ENCODE assay signal across 14 mouse cellular contexts in genomic region chr7:16999233-16999632, GRCm38 (mm10). TPM values are rescaled to one million over a fixed set of nuclear protein-coding genes. Genes with fewer than 3 reads are reported as not detected.
A peak's percentile ranks its signal among the peaks of the same experiment; 100 is the strongest.
DNase-seq lines count a peak whose midpoint lies in the region; ATAC-seq lines count a peak whose summit lies in the region.
"Had no signal": no experiment of that assay in that cellular context is flagged by ENCODE, and none has a peak within 500 bp of the region (broad histone marks: within the 10 kb centered on the region; RNA-seq: fewer than 3 reads in every experiment).

No protein-coding gene starts in this region.

- peaks cover 82% of the 10 kb centered on the region for H3K36me3 ChIP-seq in heart, embryonic 13.5 days
- H3K36me3 ChIP-seq in midbrain, embryonic 14.5 days (ENCODE audit: control insufficient read depth, insufficient read depth, low read length): peaks cover 11% of the 10 kb centered on the region
- H3K36me3 ChIP-seq in midbrain, embryonic 13.5 days: peaks cover 10% of the 10 kb centered on the region

- H3K4me3 ChIP-seq in heart, embryonic 13.5 days: no peak overlapping the region
- no peak overlapping the region for H3K4me3 ChIP-seq in midbrain, embryonic 14.5 days (replicated peaks; ENCODE audit: low read depth, low read length)
- H3K4me3 ChIP-seq in midbrain, embryonic 13.5 days (replicated peaks): no peak overlapping the region
- H3K4me3 ChIP-seq: hindbrain, embryonic 10.5 days; left cerebral cortex, adult 2 months had no signal

- 0 out of 2 replicates have a peak, but pooled peaks have one; percentile 6 for ATAC-seq in heart, embryonic 13.5 days (ENCODE audit: extremely low read depth, insufficient number of reproducible peaks, low FRiP score, low TSS enrichment)
- ATAC-seq in midbrain, embryonic 14.5 days (ENCODE audit: low FRiP score, low TSS enrichment): 0 out of 2 replicates have a peak, but pooled peaks have one; percentile 4
- no peak for ATAC-seq in midbrain, embryonic 13.5 days
- ATAC-seq in inflammation-experienced regulatory T-cells, adult 6 months: peak; percentile 5
- peak; percentile 3; the same call in 1 of the 2 replicates for ATAC-seq in megakaryocyte progenitor cell, adult 5-6 weeks (replicated peaks; ENCODE audit: poor library complexity)

- no peak overlapping the region for H3K9ac ChIP-seq in heart, embryonic 13.5 days
- H3K9ac ChIP-seq in midbrain, embryonic 14.5 days (replicated peaks; ENCODE audit: low read length): no peak overlapping the region
- H3K9ac ChIP-seq in midbrain, embryonic 13.5 days (replicated peaks): no peak overlapping the region

- no peak for DNase-seq in heart, adult 9 months (ENCODE audit: low spot score in 2 of 2)
- no peak for DNase-seq in midbrain, embryonic 14.5 days
- DNase-seq in left cerebral cortex, postnatal 36 days (ENCODE audit: low spot score in 2 of 2): no peak
- DNase-seq in layer of hippocampus, postnatal 36 days: no peak

- intact Hi-C loops in left cerebral cortex, postnatal 36 days (cut with DNase I): loop anchor here (1.0 kb wide), 1 partner anchor 48 kb away; no protein-coding TSS in a partner anchor

- peak overlapping the region; percentile 33 for H3K27ac ChIP-seq in heart, embryonic 13.5 days (replicated peaks)
- H3K27ac ChIP-seq in midbrain, embryonic 14.5 days (replicated peaks; ENCODE audit: low read depth, low read length): no peak overlapping the region
- no peak overlapping the region for H3K27ac ChIP-seq in midbrain, embryonic 13.5 days
- H3K27ac ChIP-seq: hindbrain, embryonic 10.5 days; left cerebral cortex, adult 2 months; stomach, postnatal 0 days had no signal

- no peak overlapping the region for H3K4me2 ChIP-seq in heart, embryonic 13.5 days
- H3K4me2 ChIP-seq in midbrain, embryonic 14.5 days (ENCODE audit: low read length): no peak overlapping the region
- no peak overlapping the region for H3K4me2 ChIP-seq in midbrain, embryonic 13.5 days (replicated peaks)

- WGBS in heart, embryonic 13.5 days: 35% methylated on average over 4 of the region's 4 CpGs
- 73% methylated on average over 4 of the region's 4 CpGs for WGBS in midbrain, embryonic 14.5 days
- 69% methylated on average over 4 of the region's 4 CpGs for WGBS in midbrain, embryonic 13.5 days

- H3K27me3 ChIP-seq in heart, embryonic 13.5 days (replicated peaks): no peaks in the 10 kb centered on the region
- no peaks in the 10 kb centered on the region for H3K27me3 ChIP-seq in midbrain, embryonic 14.5 days (ENCODE audit: control insufficient read depth, insufficient read depth, low read length)
- no peaks in the 10 kb centered on the region for H3K27me3 ChIP-seq in midbrain, embryonic 13.5 days

- peaks cover 56% of the 10 kb centered on the region for H3K4me1 ChIP-seq in heart, embryonic 13.5 days
- peaks cover 6% of the 10 kb centered on the region; the same call in 1 of the 2 replicates for H3K4me1 ChIP-seq in midbrain, embryonic 14.5 days (ENCODE audit: control insufficient read depth, insufficient read depth, low read length)
- H3K4me1 ChIP-seq in midbrain, embryonic 13.5 days (replicated peaks): peaks cover 31% of the 10 kb centered on the region

- H3K9me3 ChIP-seq in heart, embryonic 13.5 days: no peaks in the 10 kb centered on the region
- no peaks in the 10 kb centered on the region for H3K9me3 ChIP-seq in midbrain, embryonic 14.5 days (ENCODE audit: control insufficient read depth, low read length)
- H3K9me3 ChIP-seq in midbrain, embryonic 13.5 days: no peaks in the 10 kb centered on the region
- H3K9me3 ChIP-seq: hindbrain, embryonic 10.5 days had no signal

RNA-seq across cellular contexts. Expression of gene Ccdc8, which starts 6.7 kb away (rescaled TPM):
- 25.5 and 25.8 TPM in 2 replicates for polyA plus RNA-seq in heart, embryonic 13.5 days (2015; fragmentation: Nextera tagmentation; extraction: Ambion mirVana)
- polyA plus RNA-seq in midbrain, embryonic 14.5 days (2014; fragmentation: Nextera tagmentation; extraction: Ambion mirVana): 3.1 and 4.5 TPM in 2 replicates
- polyA plus RNA-seq in midbrain, embryonic 13.5 days (2015; fragmentation: Nextera tagmentation; extraction: Ambion mirVana): 5.6 and 5.9 TPM in 2 replicates
- polyA plus RNA-seq in inflammation-experienced regulatory T-cells, adult 6 months (2017; shearing (Covaris generic)): under 1 TPM in 2 of 3 experiments, not detected in 1; 0.09 to 0.15 TPM
- total RNA-seq in megakaryocyte progenitor cell, adult 5-6 weeks (2015): 1.1 and 1.3 TPM in 2 replicates
- total RNA-seq in megakaryocyte progenitor cell, adult 5-6 weeks (2017): 3.8 and 6.0 TPM in 2 replicates
- 1 to 10 TPM; 2.1 to 2.3 TPM for total RNA-seq in left cerebral cortex, postnatal 36 days (2021)
- total RNA-seq in layer of hippocampus, postnatal 36 days (2021): 1 to 10 TPM; 2.2 to 2.8 TPM

RNA-seq across cellular contexts. Expression of gene Gm42372, which starts 16.3 kb away (rescaled TPM):
- polyA plus RNA-seq in heart, embryonic 13.5 days (2015; fragmentation: Nextera tagmentation; extraction: Ambion mirVana): 0.09 and 0.14 TPM in 2 replicates
- polyA plus RNA-seq in midbrain, embryonic 14.5 days (2014; fragmentation: Nextera tagmentation; extraction: Ambion mirVana): 6.4 and 8.7 TPM in 2 replicates
- 3.4 and 4.3 TPM in 2 replicates for polyA plus RNA-seq in midbrain, embryonic 13.5 days (2015; fragmentation: Nextera tagmentation; extraction: Ambion mirVana)
- 1 to 10 TPM; 3.7 to 5.7 (median 5.2) TPM for polyA plus RNA-seq in inflammation-experienced regulatory T-cells, adult 6 months (2017; shearing (Covaris generic))
- total RNA-seq in megakaryocyte progenitor cell, adult 5-6 weeks (2015): 0.67 TPM in 1 of 2 replicates, not detected in the other
- 0.20 TPM in 1 of 2 replicates, not detected in the other for total RNA-seq in megakaryocyte progenitor cell, adult 5-6 weeks (2017)
- 10 to 100 TPM; 59.7 to 61.7 TPM for total RNA-seq in left cerebral cortex, postnatal 36 days (2021)
- 10 to 100 TPM; 55.2 to 56.6 TPM for total RNA-seq in layer of hippocampus, postnatal 36 days (2021)
- total RNA-seq: gastrocnemius, adult 18-20 months had no signal

RNA-seq across cellular contexts. Expression of gene Ppp5c, which starts 28.5 kb away (rescaled TPM):
- 82.3 and 94.0 TPM in 2 replicates for polyA plus RNA-seq in heart, embryonic 13.5 days (2015; fragmentation: Nextera tagmentation; extraction: Ambion mirVana)
- polyA plus RNA-seq in midbrain, embryonic 14.5 days (2014; fragmentation: Nextera tagmentation; extraction: Ambion mirVana): 112 and 118 TPM in 2 replicates
- 108 and 110 TPM in 2 replicates for polyA plus RNA-seq in midbrain, embryonic 13.5 days (2015; fragmentation: Nextera tagmentation; extraction: Ambion mirVana)
- polyA plus RNA-seq in inflammation-experienced regulatory T-cells, adult 6 months (2017; shearing (Covaris generic)): 10 to 100 TPM; 55.1 to 67.1 (median 62.0) TPM
- total RNA-seq in megakaryocyte progenitor cell, adult 5-6 weeks (2015): 74.8 and 80.5 TPM in 2 replicates
- 68.3 and 78.9 TPM in 2 replicates for total RNA-seq in megakaryocyte progenitor cell, adult 5-6 weeks (2017)
- total RNA-seq in left cerebral cortex, postnatal 36 days (2021): 100 to 1,000 TPM; 159 to 168 TPM
- total RNA-seq in layer of hippocampus, postnatal 36 days (2021): 100 to 1,000 TPM; 147 to 149 TPM

RNA-seq across cellular contexts. Expression of gene Pnmal1, which starts 39.8 kb away (rescaled TPM):
- 0.11 and 0.15 TPM in 2 replicates for polyA plus RNA-seq in heart, embryonic 13.5 days (2015; fragmentation: Nextera tagmentation; extraction: Ambion mirVana)
- 60.8 and 69.8 TPM in 2 replicates for polyA plus RNA-seq in midbrain, embryonic 14.5 days (2014; fragmentation: Nextera tagmentation; extraction: Ambion mirVana)
- polyA plus RNA-seq in midbrain, embryonic 13.5 days (2015; fragmentation: Nextera tagmentation; extraction: Ambion mirVana): 54.7 and 60.8 TPM in 2 replicates
- polyA plus RNA-seq in inflammation-experienced regulatory T-cells, adult 6 months (2017; shearing (Covaris generic)): not detected
- not detected in 2 replicates for total RNA-seq in megakaryocyte progenitor cell, adult 5-6 weeks (2015)
- not detected in 2 replicates for total RNA-seq in megakaryocyte progenitor cell, adult 5-6 weeks (2017)
- 100 to 1,000 TPM; 109 to 111 TPM for total RNA-seq in left cerebral cortex, postnatal 36 days (2021)
- total RNA-seq in layer of hippocampus, postnatal 36 days (2021): 100 to 1,000 TPM; 119 to 124 TPM
- total RNA-seq: gastrocnemius, adult 18-20 months; monocyte, adult 5-6 weeks had no signal
- polyA plus RNA-seq: spleen, adult 2 months had no signal

RNA-seq across cellular contexts. Expression of gene Pnmal2, which starts 54.8 kb away (rescaled TPM):
- 4.0 and 4.1 TPM in 2 replicates for polyA plus RNA-seq in heart, embryonic 13.5 days (2015; fragmentation: Nextera tagmentation; extraction: Ambion mirVana)
- 115 and 116 TPM in 2 replicates for polyA plus RNA-seq in midbrain, embryonic 14.5 days (2014; fragmentation: Nextera tagmentation; extraction: Ambion mirVana)
- polyA plus RNA-seq in midbrain, embryonic 13.5 days (2015; fragmentation: Nextera tagmentation; extraction: Ambion mirVana): 119 and 120 TPM in 2 replicates
- polyA plus RNA-seq in inflammation-experienced regulatory T-cells, adult 6 months (2017; shearing (Covaris generic)): not detected
- total RNA-seq in megakaryocyte progenitor cell, adult 5-6 weeks (2015): not detected in 2 replicates
- 0.20 TPM in 1 of 2 replicates, not detected in the other for total RNA-seq in megakaryocyte progenitor cell, adult 5-6 weeks (2017)
- 100 to 1,000 TPM; 249 to 288 TPM for total RNA-seq in left cerebral cortex, postnatal 36 days (2021)
- total RNA-seq in layer of hippocampus, postnatal 36 days (2021): 100 to 1,000 TPM; 345 to 361 TPM
- total RNA-seq: monocyte, adult 5-6 weeks had no signal
